Mouse (Mus musculus) neural tube, embryonic 15.5 days (tissue): ENCODE results near the gene E030030I06Rik. TPM values are rescaled to one million over a fixed set of nuclear protein-coding genes. Genes with fewer than 3 reads are reported as not detected.
"Not testable (repeated sequence)": the region's sequence is repeated elsewhere in the genome, so short reads cannot be mapped to it uniquely, and the experiment has no call there.

Experiments used
- ATAC-seq: fragments of 200-750 bp; cut with Nextera tagmentation; 2 replicates; pipeline ENCODE4 v1.8.0; 2017; ENCODE audit warnings: mild to moderate bottlenecking, moderate TSS enrichment, moderate library complexity; ENCODE audit not compliant: low FRiP score
- H3K27ac ChIP-seq: fragments of 300-500 bp; sonication (generic); replicated peaks from 2 replicates; pipeline ENCODE4 v1.5.1; 2015; ENCODE audit warnings: mild to moderate bottlenecking, inconsistent platforms
- H3K27me3 ChIP-seq: fragments of 300-500 bp; sonication (generic); replicated peaks from 2 replicates; pipeline ENCODE4 v1.6.1; 2015; ENCODE audit warnings: inconsistent platforms
- H3K36me3 ChIP-seq: fragments of 300-500 bp; sonication (generic); 2 replicates; pipeline ENCODE4 v1.6.1; 2015; ENCODE audit warnings: inconsistent platforms
- H3K4me1 ChIP-seq: fragments of 300-500 bp; sonication (generic); 2 replicates; pipeline ENCODE4 v1.6.1; 2015; ENCODE audit warnings: inconsistent platforms
- H3K4me2 ChIP-seq: fragments of 300-500 bp; sonication (generic); 2 replicates; pipeline ENCODE4 v1.6.1; 2015; ENCODE audit warnings: inconsistent platforms, mild to moderate bottlenecking, moderate library complexity
- H3K4me3 ChIP-seq: fragments of 300-500 bp; sonication (generic); replicated peaks from 2 replicates; pipeline ENCODE4 v1.5.1; 2015; ENCODE audit warnings: mild to moderate bottlenecking, inconsistent platforms
- H3K9ac ChIP-seq: fragments of 300-500 bp; sonication (generic); replicated peaks from 2 replicates; pipeline ENCODE4 v1.6.1; 2015; ENCODE audit warnings: mild to moderate bottlenecking, inconsistent platforms
- H3K9me3 ChIP-seq: fragments of 300-500 bp; sonication (generic); replicated peaks from 2 replicates; pipeline ENCODE4 v1.6.1; 2016; ENCODE audit warnings: inconsistent platforms
- WGBS: fragments of 180-500 bp; shearing (Covaris S2); methylation state at CpG from one replicate; pipeline ENCODE4 v1.1.7; 2015; ENCODE audit warnings: mixed read lengths; 5-methylcytosine and 5-hydroxymethylcytosine counted together
- polyA plus RNA-seq: library from polyadenylated mRNA; unstranded; fragments of >200 nt; fragmentation: Nextera tagmentation; extraction: Ambion mirVana; gene quantifications from 2 replicates; pipeline ENCODE4 v1.2.1, GENCODE M21; 2015

E030030I06Rik gene
- polyA plus RNA-seq, 1 experiment from 2014 or later, result 1.6 TPM

DNA sequence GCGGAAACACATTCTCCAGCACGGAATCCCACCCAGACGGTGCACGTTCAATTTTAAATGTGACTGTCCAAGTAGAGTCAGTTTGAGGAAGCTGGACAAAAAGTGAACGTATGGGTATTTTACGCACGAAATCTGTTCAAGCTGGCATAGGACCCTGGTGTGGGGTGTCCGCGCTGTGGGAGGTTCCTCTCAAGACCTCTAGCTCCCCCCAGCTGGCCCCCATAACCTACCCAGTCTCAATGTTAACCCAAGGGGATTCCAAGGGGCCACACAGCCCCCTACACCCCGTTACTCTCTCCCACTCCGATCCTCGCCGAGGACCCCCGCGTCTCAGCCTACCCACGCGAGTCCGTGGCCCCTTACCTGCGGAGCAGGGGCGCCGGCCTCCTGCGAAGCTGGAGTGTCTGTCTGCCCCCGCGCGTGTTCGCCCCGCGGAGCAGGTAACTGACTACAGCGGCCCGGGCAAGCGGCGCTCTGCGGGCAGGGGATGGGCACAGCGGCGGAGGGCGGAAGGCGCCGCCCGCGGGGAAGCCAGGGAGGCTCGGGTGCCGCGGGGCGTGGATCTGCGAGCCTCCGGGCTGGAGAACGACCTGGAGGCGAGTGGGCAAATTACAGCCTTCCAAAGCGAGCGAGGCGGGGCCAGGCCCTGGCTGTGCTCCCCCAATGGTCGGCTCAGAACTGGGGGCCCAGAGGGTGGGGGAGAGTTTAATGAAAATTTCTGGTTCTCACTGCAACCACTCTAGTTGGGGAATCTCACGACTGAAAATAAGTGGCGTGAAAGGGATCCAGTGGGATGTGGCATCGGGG, 2.2 kb upstream of the E030030I06Rik start:
- not testable (repeated sequence) for H3K27ac ChIP-seq, H3K9ac ChIP-seq, H3K36me3 ChIP-seq, H3K9me3 ChIP-seq
- H3K4me1 ChIP-seq, result peaks cover 34% of the 10 kb centered on the region
- peak overlapping the region; percentile 25; the same call in 1 of the 2 replicates for H3K4me2 ChIP-seq
- H3K27me3 ChIP-seq, result peaks cover 59% of the 10 kb centered on the region
- H3K4me3 ChIP-seq, result 0 out of 2 replicates have a peak overlapping the region, but pooled peaks have one; percentile 8
- 1% methylated on average over 55 of the region's 55 CpGs for WGBS
- ATAC-seq, result peak; percentile 19; the same call in 1 of the 2 replicates

DNA sequence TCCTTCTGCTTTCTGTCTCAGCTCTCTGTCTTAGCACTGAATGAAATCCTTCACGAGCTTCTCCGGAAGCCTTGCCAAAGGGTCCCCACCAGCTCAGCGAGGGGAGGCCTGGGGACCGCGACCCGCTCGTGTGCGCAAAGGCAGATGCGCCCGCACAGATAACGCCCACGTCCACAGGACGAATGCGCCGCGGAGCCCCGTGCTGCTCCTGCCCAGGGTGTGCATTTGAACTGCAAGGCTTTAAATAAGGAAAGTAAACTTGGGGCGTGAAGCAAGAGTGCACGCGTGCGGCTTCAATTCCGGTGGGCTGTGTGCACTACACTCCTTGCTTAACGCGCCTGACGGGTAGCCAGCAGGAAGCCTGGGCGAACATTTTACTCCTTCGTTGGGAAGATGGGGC, 1.5 kb upstream of the E030030I06Rik start:
- peaks cover 34% of the 10 kb centered on the region for H3K4me1 ChIP-seq
- WGBS, result 0% methylated on average over 27 of the region's 27 CpGs
- peaks cover 52% of the 10 kb centered on the region for H3K27me3 ChIP-seq
- ATAC-seq, result no peak
- 0 out of 2 replicates have a peak overlapping the region, but pooled peaks have one; percentile 46 for H3K4me3 ChIP-seq
- H3K27ac ChIP-seq, result no peak overlapping the region
- H3K9me3 ChIP-seq, result no peaks in the 10 kb centered on the region
- H3K9ac ChIP-seq, result no peak overlapping the region
- H3K4me2 ChIP-seq, result peak overlapping the region; percentile 81
- no peaks in the 10 kb centered on the region for H3K36me3 ChIP-seq

DNA sequence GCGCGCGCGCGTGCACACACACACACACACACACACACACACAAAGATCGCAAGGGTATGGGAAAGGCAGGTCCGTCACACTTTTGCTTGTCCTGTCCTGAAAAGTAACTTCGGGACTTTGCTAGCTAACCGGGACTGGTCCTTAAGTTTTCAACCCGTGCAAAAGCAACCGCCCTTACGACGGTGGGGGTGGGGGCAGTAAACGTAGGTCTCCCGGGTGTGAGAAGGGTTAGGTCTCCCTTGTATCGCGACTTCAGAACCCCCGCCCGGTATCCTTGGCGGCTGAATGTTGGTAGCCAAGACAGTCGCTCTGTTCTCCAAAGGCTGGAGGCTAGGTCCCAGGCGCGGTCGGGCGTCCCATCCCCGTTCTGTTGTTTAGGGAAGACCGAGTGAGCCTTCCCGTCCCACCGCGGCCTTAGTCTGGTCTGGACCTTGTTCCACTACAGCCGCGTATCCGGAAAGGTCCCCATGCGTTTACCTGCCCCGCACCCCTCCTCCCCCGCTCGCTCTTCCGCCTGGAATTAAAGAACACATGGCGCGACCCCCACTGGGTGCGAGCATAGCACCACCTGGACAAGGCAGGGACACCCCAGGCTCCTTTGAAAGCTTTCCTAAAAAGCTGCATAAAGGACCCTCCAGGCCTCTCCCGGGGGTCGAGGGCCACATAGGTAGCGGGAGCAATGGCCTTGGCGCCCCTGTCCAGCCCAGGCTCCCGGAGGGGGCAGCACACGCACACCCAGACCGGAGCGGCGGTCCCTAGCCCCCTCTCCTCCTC, 808 bp upstream of the E030030I06Rik start:
- Histone ChIP-seq H3K27me3 (peaks cover 45% of the 10 kb centered on the region), H3K27ac (no peak overlapping the region), H3K9ac (no peak overlapping the region), H3K4me2 (peak overlapping the region; percentile 81), H3K9me3 (no peaks in the 10 kb centered on the region), H3K36me3 (no peaks in the 10 kb centered on the region), H3K4me1 (peaks cover 34% of the 10 kb centered on the region), H3K4me3 (peak overlapping the region; percentile 46)
- ATAC-seq, result no peak
- under 1% methylated on average over 50 of the region's 50 CpGs for WGBS

DNA sequence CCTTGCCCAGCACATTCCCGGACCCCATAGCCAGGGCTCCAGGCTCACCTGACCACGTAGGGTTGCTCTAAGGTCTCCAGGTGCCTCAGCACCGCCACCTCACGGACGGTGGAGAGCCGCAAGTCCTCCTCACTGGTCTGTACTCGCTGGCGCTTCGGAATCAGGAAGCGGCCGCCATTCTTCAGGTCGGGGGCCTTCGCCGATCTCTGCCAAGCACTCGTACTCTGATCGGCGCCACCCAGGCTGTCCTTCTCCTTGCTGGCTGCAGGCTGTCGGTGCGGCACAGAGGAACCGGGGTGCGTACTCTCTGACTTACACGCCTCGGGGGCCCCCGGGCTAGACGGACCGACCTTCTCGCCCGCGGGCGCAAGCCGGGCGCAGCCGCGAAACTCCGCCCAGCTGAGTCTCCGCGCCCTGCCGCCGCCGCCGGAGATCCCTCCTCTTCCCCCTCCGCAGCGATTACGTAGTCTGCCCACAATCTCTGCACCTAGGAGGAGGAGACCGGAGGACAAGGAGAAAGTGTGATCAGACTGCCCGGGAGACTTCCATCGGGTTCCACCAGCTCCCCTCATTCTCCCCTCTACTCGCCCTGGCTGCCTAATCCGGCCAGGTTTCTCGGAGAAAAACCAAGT, 513 bp downstream of the E030030I06Rik start:
- Histone ChIP-seq H3K36me3 (no peaks in the 10 kb centered on the region), H3K27me3 (peaks cover 41% of the 10 kb centered on the region), H3K4me3 (peak overlapping the region; percentile 46), H3K27ac (no peak overlapping the region), H3K9me3 (no peaks in the 10 kb centered on the region), H3K4me2 (peak overlapping the region; percentile 81), H3K4me1 (peaks cover 30% of the 10 kb centered on the region), H3K9ac (peak overlapping the region; percentile 30; the same call in 1 of the 2 replicates)
- peak; percentile 70 for ATAC-seq
- WGBS, result under 1% methylated on average over 38 of the region's 50 CpGs

DNA sequence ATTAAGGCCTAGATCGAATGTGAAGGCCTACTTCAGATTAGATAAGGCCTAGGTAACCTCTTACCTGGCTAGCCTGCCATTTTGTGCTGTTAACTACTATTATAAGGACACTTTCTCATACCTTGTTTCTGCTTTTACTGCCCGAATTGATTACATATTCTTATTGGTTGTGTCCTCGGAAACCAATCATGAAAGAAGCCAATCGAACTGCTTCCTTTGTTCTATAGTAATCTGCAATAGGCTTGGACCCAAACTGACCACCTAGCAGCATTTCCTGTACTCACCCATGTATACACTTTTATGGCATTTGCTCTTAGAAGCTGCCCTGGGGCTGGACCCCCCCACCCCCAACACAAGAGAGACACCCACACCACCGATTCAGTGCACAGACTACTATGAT, 6.1 kb downstream of the E030030I06Rik start:
- Histone ChIP-seq H3K4me1 (no peaks in the 10 kb centered on the region), H3K36me3 (no peaks in the 10 kb centered on the region), H3K9me3 (no peaks in the 10 kb centered on the region), H3K4me3 (no peak overlapping the region), H3K27ac (no peak overlapping the region), H3K4me2 (no peak overlapping the region), H3K9ac (no peak overlapping the region), H3K27me3 (no peaks in the 10 kb centered on the region)
- WGBS, result 71% methylated on average over 5 of the region's 5 CpGs
- ATAC-seq, result no peak

DNA sequence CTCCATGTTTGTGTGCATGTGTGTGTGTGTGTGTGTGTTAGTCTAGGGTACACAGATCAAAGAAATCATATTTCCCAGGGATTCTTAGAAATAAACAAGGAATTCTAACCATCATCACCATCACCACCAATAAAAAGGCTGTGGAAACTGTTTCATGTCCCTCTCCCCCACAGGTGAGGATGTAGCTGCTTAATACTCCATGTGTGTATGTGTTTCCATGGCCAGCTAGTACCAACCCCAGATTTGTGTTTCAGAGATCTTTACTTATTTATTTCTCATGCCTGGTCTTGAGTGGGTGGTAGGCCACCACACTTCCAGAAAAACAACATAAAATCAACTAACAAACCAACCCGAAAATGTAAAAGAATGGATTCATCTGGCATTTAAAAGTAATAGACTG, 6.9 kb downstream of the E030030I06Rik start:
- not testable (repeated sequence) for H3K9me3 ChIP-seq, H3K27me3 ChIP-seq
- WGBS, result 91% methylated on average over 1 of the region's 1 CpGs

DNA sequence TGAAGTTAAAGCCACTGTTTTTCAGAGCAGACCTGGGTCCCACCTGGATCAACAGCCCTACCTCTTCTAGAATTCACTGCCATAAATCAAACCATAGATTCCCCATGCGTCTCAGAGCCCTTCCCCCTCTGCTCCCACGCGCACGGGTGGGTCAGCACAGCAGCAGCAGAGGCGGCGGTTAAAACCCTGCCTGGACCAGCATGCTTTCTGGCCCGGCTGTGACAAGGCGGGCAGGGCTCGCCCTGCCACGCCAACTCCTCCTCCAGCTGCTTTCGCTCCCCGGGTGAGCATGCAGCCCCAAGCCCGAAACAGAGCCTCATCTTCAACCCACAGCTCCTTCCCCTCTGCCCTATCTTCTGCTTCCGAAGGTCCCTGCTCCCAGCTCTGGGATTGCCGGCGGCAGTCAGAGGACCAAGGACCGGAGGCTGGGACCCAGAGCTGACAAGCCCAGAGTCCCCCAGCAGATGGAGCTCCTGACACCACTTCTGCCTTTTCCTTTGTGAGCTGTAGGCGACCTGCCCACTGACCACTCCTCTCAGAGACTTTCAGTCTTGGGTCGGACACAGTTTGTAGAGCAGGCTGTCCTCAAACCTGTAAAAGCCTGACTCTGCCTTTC, 8.3 kb downstream of the E030030I06Rik start:
- H3K4me1 ChIP-seq, result no peaks in the 10 kb centered on the region
- ATAC-seq, result peak; percentile 74
- H3K27me3 ChIP-seq, result no peaks in the 10 kb centered on the region
- peak overlapping the region; percentile 81 for H3K4me2 ChIP-seq
- H3K4me3 ChIP-seq, result peak overlapping the region; percentile 45
- 1% methylated on average over 19 of the region's 19 CpGs for WGBS
- H3K9me3 ChIP-seq, result no peaks in the 10 kb centered on the region
- no peak overlapping the region for H3K27ac ChIP-seq
- peak overlapping the region; percentile 48 for H3K9ac ChIP-seq
- no peaks in the 10 kb centered on the region for H3K36me3 ChIP-seq

More for the DNA sequence above, 6.9 kb downstream of the E030030I06Rik start:
- H3K4me1 ChIP-seq, H3K36me3 ChIP-seq, ATAC-seq, H3K4me2 ChIP-seq, H3K4me3 ChIP-seq, H3K9ac ChIP-seq, H3K27ac ChIP-seq: not testable (repeated sequence)

DNA sequence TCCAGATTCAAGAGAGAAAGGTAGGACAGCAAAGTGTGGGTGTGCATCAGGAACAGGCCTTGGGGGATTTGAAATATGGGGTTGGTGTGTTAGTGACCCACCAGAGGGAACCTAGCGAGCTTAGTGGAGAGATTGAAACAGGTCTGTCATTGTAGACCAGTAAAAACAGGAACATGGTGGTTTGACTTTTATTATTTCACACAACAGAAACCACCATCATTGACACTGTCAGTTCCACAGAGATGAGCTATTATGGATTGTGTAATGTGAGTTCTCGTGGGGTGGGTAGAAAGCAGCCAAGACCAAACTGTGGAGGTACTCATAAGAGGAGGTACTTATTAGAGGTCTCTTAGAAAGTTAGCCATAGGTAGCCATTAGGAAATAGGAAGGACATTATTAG, 74.5 kb downstream of the E030030I06Rik start:
- 90% methylated on average over 2 of the region's 2 CpGs for WGBS
- H3K27me3 ChIP-seq, result no peaks in the 10 kb centered on the region

DNA sequence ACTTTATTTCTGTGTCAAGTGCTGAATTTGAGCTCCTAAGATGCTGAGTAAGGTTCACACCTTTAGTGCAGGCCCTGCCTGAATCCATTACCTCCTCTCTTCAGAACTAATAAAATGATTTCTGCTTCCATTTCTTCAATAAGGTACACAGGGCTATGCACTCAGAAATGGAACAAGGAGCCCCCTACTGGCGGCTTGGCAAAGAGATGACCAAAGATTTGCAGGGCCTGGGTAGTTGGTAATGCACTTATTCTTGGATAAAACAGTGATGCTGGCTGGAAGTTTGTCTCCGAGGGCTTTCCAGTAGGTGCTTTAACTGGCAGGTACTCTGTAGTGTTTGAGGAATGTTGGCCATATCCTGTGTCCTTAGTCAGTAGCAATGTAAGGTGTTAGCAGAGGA, 76.3 kb downstream of the E030030I06Rik start:
- Histone ChIP-seq H3K9me3 (no peaks in the 10 kb centered on the region), H3K9ac (no peak overlapping the region), H3K4me3 (no peak overlapping the region), H3K4me2 (no peak overlapping the region), H3K27ac (no peak overlapping the region), H3K36me3 (no peaks in the 10 kb centered on the region), H3K27me3 (no peaks in the 10 kb centered on the region), H3K4me1 (no peaks in the 10 kb centered on the region)
- ATAC-seq, result no peak
- WGBS, result 68% methylated on average over 2 of the region's 2 CpGs

More for the DNA sequence above, 74.5 kb downstream of the E030030I06Rik start:
- H3K9ac ChIP-seq, result no peak overlapping the region
- H3K4me1 ChIP-seq, result no peaks in the 10 kb centered on the region
- no peaks in the 10 kb centered on the region for H3K9me3 ChIP-seq
- no peak overlapping the region for H3K4me3 ChIP-seq
- no peak overlapping the region for H3K4me2 ChIP-seq
- H3K27ac ChIP-seq, result no peak overlapping the region
- H3K36me3 ChIP-seq, result no peaks in the 10 kb centered on the region
- ATAC-seq, result no peak

DNA sequence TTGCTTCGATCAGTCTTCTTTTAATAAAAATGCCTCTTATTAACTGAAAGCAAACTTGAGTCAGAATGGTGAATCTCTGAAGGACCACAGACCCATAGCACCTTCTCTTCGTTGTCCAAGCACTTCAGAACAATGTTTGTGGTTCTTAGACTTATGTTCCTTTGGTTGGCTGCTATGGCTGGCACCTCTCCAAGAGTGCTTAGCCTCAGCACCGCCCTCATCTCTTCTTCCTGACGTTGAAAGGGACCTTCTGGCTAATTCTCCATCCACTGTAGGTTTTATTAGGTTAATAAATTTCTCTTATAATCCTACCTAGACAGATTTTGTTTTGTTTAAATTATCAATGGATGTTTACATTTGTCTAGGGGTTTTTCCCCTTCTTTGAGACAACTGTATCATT, 78.5 kb downstream of the E030030I06Rik start:
- no peaks in the 10 kb centered on the region for H3K9me3 ChIP-seq
- no peaks in the 10 kb centered on the region for H3K36me3 ChIP-seq
- H3K4me3 ChIP-seq, result no peak overlapping the region
- ATAC-seq, result no peak
- no peaks in the 10 kb centered on the region for H3K27me3 ChIP-seq
- H3K4me1 ChIP-seq, result no peaks in the 10 kb centered on the region
- no peak overlapping the region for H3K4me2 ChIP-seq
- no peak overlapping the region for H3K27ac ChIP-seq
- WGBS, result 71% methylated on average over 4 of the region's 4 CpGs
- H3K9ac ChIP-seq, result no peak overlapping the region

DNA sequence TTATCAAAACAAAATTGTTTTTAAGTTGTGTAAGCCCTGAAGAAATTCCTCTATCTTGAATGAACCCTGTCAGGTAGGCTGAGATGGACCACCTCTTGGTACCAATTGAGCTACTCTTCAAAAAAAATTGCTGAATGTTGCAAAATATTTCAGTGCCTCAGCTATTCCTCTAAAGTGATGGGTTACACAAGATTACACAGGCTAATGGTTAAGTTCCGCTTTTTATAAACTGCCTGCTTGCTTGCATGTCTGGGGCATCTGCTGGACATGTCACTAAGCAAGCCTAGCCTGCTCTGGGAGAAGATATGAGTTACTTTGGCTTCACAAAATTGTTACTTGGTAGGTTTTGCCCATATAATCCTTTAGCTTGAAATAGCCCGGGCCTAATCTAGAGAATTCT, 78.9 kb downstream of the E030030I06Rik start:
- Histone ChIP-seq H3K27me3 (no peaks in the 10 kb centered on the region), H3K9me3 (no peaks in the 10 kb centered on the region), H3K4me3 (no peak overlapping the region), H3K9ac (no peak overlapping the region), H3K36me3 (no peaks in the 10 kb centered on the region), H3K4me2 (no peak overlapping the region), H3K27ac (no peak overlapping the region), H3K4me1 (no peaks in the 10 kb centered on the region)
- WGBS, result 89% methylated on average over 2 of the region's 2 CpGs
- no peak for ATAC-seq
